Mouse (Mus musculus) heart, postnatal 0 days (tissue): Measurements from ENCODE around the gene Pfdn4.

Experiments used
- CTCF ChIP-seq: IDR thresholded peaks from 2 replicates; pipeline ENCODE4 v1.5.1; 2016; ENCODE audit warnings: antibody characterized with exemption, control low read depth, low read depth
- EP300 ChIP-seq: IDR thresholded peaks from 2 replicates; pipeline ENCODE4 v1.6.1; 2016; ENCODE audit warnings: antibody characterized with exemption, low read depth

GRCm38 (mm10) chr2:170545745-170546144 lies 49.5 kb downstream of the Pfdn4 start:
- TF ChIP-seq CTCF = no peak
- no peak for TF ChIP-seq EP300
